In the genomic region with DNA sequence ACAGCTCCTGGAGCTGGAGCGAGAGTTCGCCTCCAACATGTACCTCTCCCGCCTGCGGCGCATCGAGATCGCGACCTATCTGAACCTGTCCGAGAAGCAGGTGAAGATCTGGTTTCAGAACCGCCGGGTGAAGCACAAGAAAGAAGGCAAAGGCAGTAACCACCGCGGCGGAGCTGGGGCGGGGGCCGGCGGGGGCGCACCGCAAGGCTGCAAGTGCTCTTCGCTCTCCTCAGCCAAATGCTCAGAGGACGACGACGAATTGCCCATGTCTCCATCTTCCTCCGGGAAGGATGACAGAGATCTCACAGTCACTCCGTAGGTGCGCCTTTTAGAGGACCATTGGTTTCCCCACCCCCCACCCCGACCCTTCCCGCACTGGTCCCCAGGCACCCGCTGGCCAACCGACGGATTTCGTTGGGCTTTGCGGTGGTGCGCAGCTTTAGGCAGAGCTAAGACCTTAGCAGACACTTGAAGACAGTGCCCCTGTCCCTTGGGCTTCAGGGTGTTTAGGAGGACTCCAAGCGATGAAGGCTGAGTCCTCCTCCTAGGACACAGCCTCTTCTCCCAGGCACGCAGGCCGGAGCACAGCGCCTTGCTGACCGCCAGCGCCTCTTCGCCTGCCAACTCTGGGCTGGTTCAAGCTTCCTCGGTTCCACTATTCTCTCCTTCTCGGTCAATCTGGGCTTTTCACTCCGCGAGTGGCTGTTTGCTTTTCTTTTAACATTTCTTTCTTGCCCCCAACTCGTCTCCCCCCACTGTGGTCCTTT, we compare ENCODE assay signal across 12 mouse cellular contexts. TPM values are rescaled to one million over a fixed set of nuclear protein-coding genes. Genes with fewer than 3 reads are reported as not detected.
DNase-seq lines count a peak whose midpoint lies in the region; ATAC-seq and TF ChIP-seq lines count a peak whose summit lies in the region.
"Had no signal": no experiment of that assay in that cellular context is flagged by ENCODE, and none has a peak within 500 bp of the region (broad histone marks: within the 10 kb centered on the region; RNA-seq: fewer than 3 reads in every experiment).

No protein-coding gene starts in this region.

- under 1% methylated on average over 46 of the region's 46 CpGs for WGBS in hindbrain, embryonic 10.5 days
- WGBS in midbrain, embryonic 14.5 days: under 1% methylated on average over 46 of the region's 46 CpGs
- WGBS in intestine, embryonic 15.5 days: 2% methylated on average over 46 of the region's 46 CpGs

- DNase-seq in ES-CJ7 (ENCODE audit: low read depth, low spot score): peak; percentile 50
- DNase-seq in brain, embryonic 14.5 days (ENCODE audit: low read depth): peak; percentile 30
- peak; percentile 44 for DNase-seq in hindbrain, embryonic 10.5 days (ENCODE audit: low spot score)
- peak; percentile 38 for DNase-seq in midbrain, embryonic 14.5 days
- no peak for DNase-seq in thymus, postnatal 4 days
- DNase-seq in Muller cell, postnatal 12 days (ENCODE audit: inconsistent ontology term): no peak
- DNase-seq: adrenal gland, adult 8-10 months; heart, adult 2 months; lung, embryonic 14.5 days had no signal

- no peak for ATAC-seq in midbrain, embryonic 14.5 days (ENCODE audit: low FRiP score, low TSS enrichment)
- no peak for ATAC-seq in intestine, embryonic 15.5 days

- H3K9ac ChIP-seq in midbrain, embryonic 14.5 days (replicated peaks; ENCODE audit: low read length): no peak overlapping the region
- no peak overlapping the region for H3K9ac ChIP-seq in intestine, embryonic 15.5 days
- H3K9ac ChIP-seq: lung, embryonic 14.5 days had no signal

- peak overlapping the region; percentile 84 for H3K27ac ChIP-seq in hindbrain, embryonic 10.5 days
- H3K27ac ChIP-seq in midbrain, embryonic 14.5 days (replicated peaks; ENCODE audit: low read depth, low read length): no peak overlapping the region
- no peak overlapping the region for H3K27ac ChIP-seq in intestine, embryonic 15.5 days
- H3K27ac ChIP-seq: heart, adult 2 months had no signal

- TF ChIP-seq CTCF in brain, embryonic 14.5 days (IDR thresholded peaks at IDR 0.05; ENCODE audit: borderline replicate concordance, extremely low read depth, insufficient read depth, insufficient read length): no peak

- H3K9me3 ChIP-seq in hindbrain, embryonic 10.5 days: no peaks in the 10 kb centered on the region
- no peaks in the 10 kb centered on the region for H3K9me3 ChIP-seq in midbrain, embryonic 14.5 days (ENCODE audit: control insufficient read depth, low read length)
- H3K9me3 ChIP-seq in intestine, embryonic 15.5 days: no peaks in the 10 kb centered on the region

- H3K4me2 ChIP-seq in midbrain, embryonic 14.5 days (ENCODE audit: low read length): peak overlapping the region; percentile 64
- no peak overlapping the region for H3K4me2 ChIP-seq in intestine, embryonic 15.5 days (replicated peaks)
- H3K4me2 ChIP-seq: lung, embryonic 14.5 days had no signal

- no peak for TF ChIP-seq POLR2A in brain, embryonic 14.5 days (IDR thresholded peaks at IDR 0.05; ENCODE audit: borderline replicate concordance, extremely low read depth, insufficient read depth, insufficient read length, poor library complexity, severe bottlenecking)

- H3K36me3 ChIP-seq in hindbrain, embryonic 10.5 days: no peaks in the 10 kb centered on the region
- no peaks in the 10 kb centered on the region for H3K36me3 ChIP-seq in midbrain, embryonic 14.5 days (ENCODE audit: control insufficient read depth, insufficient read depth, low read length)
- no peaks in the 10 kb centered on the region for H3K36me3 ChIP-seq in intestine, embryonic 15.5 days

- peaks cover 99% of the 10 kb centered on the region for H3K27me3 ChIP-seq in hindbrain, embryonic 10.5 days (ENCODE audit: insufficient read depth, poor library complexity, severe bottlenecking)
- peaks cover 88% of the 10 kb centered on the region for H3K27me3 ChIP-seq in midbrain, embryonic 14.5 days (ENCODE audit: control insufficient read depth, insufficient read depth, low read length)
- peaks cover 87% of the 10 kb centered on the region for H3K27me3 ChIP-seq in intestine, embryonic 15.5 days (replicated peaks)

- H3K4me3 ChIP-seq in hindbrain, embryonic 10.5 days: peak overlapping the region; percentile 55
- H3K4me3 ChIP-seq in midbrain, embryonic 14.5 days (replicated peaks; ENCODE audit: low read depth, low read length): peak overlapping the region; percentile 19; the same call in 1 of the 2 replicates
- no peak overlapping the region for H3K4me3 ChIP-seq in intestine, embryonic 15.5 days (replicated peaks)
- H3K4me3 ChIP-seq: heart, adult 2 months had no signal

- H3K4me1 ChIP-seq in hindbrain, embryonic 10.5 days (replicated peaks): peaks cover 42% of the 10 kb centered on the region
- peaks cover 22% of the 10 kb centered on the region; the same call in 1 of the 2 replicates for H3K4me1 ChIP-seq in midbrain, embryonic 14.5 days (ENCODE audit: control insufficient read depth, insufficient read depth, low read length)
- peaks cover 20% of the 10 kb centered on the region for H3K4me1 ChIP-seq in intestine, embryonic 15.5 days (replicated peaks)

RNA-seq across cellular contexts. Expression of gene Gsx1, which starts 1.5 kb away (rescaled TPM):
- polyA plus RNA-seq in brain, embryonic 14.5 days (2012; rRNA removed): 9.8 and 11.2 TPM in 2 replicates
- 8.9 and 16.9 TPM in 2 replicates for polyA plus RNA-seq in hindbrain, embryonic 10.5 days (2016; fragmentation: Nextera tagmentation; extraction: Ambion mirVana)
- 5.7 and 8.6 TPM in 2 replicates for polyA plus RNA-seq in midbrain, embryonic 14.5 days (2014; fragmentation: Nextera tagmentation; extraction: Ambion mirVana)
- not detected in 2 replicates for polyA plus RNA-seq in intestine, embryonic 15.5 days (2015; fragmentation: Nextera tagmentation; extraction: Ambion mirVana)
- polyA plus RNA-seq: heart, adult 2 months; large intestine, adult 2 months; lung, embryonic 14.5 days; testis, adult 2 months had no signal

Comparison
In these comparisons a context has a peak if more than half of its experiments do, and no peak if none do; other contexts are left out.
1. DNase-seq: peak in ES-CJ7 (single experiment), brain, embryonic 14.5 days (single experiment), hindbrain, embryonic 10.5 days (single experiment) and midbrain, embryonic 14.5 days (single experiment); none in thymus, postnatal 4 days (single experiment) and Muller cell, postnatal 12 days (single experiment).